Mouse (Mus musculus) erythroblast, embryonic 14.5 days (primary cell): Measurements from ENCODE around the gene Akap6.

Source experiments
- GATA1 ChIP-seq: IDR thresholded peaks from 2 replicates; pipeline ENCODE4 v1.6.1; 2012; ENCODE audit warnings: low read length, inconsistent platforms, mixed read lengths
- TAL1 ChIP-seq: IDR thresholded peaks from 3 replicates; pipeline ENCODE4 v1.6.1; 2012; ENCODE audit warnings: low read length, inconsistent platforms, mixed read lengths

GRCm38 (mm10) chr12:53147696-53148095 lies 448.5 kb downstream of the Akap6 start:
- TF ChIP-seq GATA1 = no peak
- TF ChIP-seq TAL1 = no peak
